Mouse (Mus musculus) embryonic facial prominence, embryonic 14.5 days (tissue): ENCODE results near the gene Arfgap3. TPM values are rescaled to one million over a fixed set of nuclear protein-coding genes. Genes with fewer than 3 reads are reported as not detected.

Experiments used
- ATAC-seq: fragments of 200-750 bp; cut with Nextera tagmentation; 2 replicates; pipeline ENCODE4 v1.8.0; 2017; ENCODE audit warnings: low read depth, moderate number of reproducible peaks, moderate TSS enrichment
- DNase-seq: peaks from one replicate; pipeline ENCODE4 v3.0.0-alpha.2; 2015; ENCODE audit warnings: low spot score
- H3K27ac ChIP-seq: fragments of 300-500 bp; sonication (generic); replicated peaks from 2 replicates; pipeline ENCODE4 v1.5.1; 2014; ENCODE audit warnings: low read depth, mild to moderate bottlenecking, low read length, moderate library complexity
- H3K27me3 ChIP-seq: fragments of 300-500 bp; sonication (generic); replicated peaks from 2 replicates; pipeline ENCODE4 v1.6.1; 2014; ENCODE audit warnings: low read length; ENCODE audit not compliant: control insufficient read depth, insufficient read depth
- H3K36me3 ChIP-seq: fragments of 300-500 bp; sonication (generic); 2 replicates; pipeline ENCODE4 v1.6.1; 2014; ENCODE audit warnings: low read length, mixed read lengths; ENCODE audit not compliant: control insufficient read depth, insufficient read depth
- H3K4me1 ChIP-seq: fragments of 300-500 bp; sonication (generic); 2 replicates; pipeline ENCODE4 v1.6.1; 2014; ENCODE audit warnings: antibody characterized with exemption, low read length; ENCODE audit not compliant: control insufficient read depth, insufficient read depth
- H3K4me2 ChIP-seq: fragments of 300-500 bp; sonication (generic); 2 replicates; pipeline ENCODE4 v1.6.1; 2014; ENCODE audit warnings: low read depth, mild to moderate bottlenecking, low read length, moderate library complexity, mixed read lengths
- H3K4me3 ChIP-seq: fragments of 300-500 bp; sonication (generic); 2 replicates; pipeline ENCODE4 v1.5.1; 2014; ENCODE audit warnings: low read depth, mild to moderate bottlenecking, low read length
- H3K9ac ChIP-seq: fragments of 300-500 bp; sonication (generic); 2 replicates; pipeline ENCODE4 v1.6.1; 2014; ENCODE audit warnings: low read depth, mild to moderate bottlenecking, low read length, moderate library complexity, mixed read lengths
- H3K9me3 ChIP-seq: fragments of 300-500 bp; sonication (generic); 2 replicates; pipeline ENCODE4 v1.6.1; 2016; ENCODE audit warnings: low read length; ENCODE audit not compliant: control insufficient read depth
- WGBS: fragments of 180-500 bp; shearing (Covaris S2); extraction: QIAGEN DNeasy Blood & Tissue Kit; methylation state at CpG from one replicate; pipeline ENCODE4 v1.1.7; 2014; 5-methylcytosine and 5-hydroxymethylcytosine counted together
- polyA plus RNA-seq: library from polyadenylated mRNA; unstranded; fragments of >200 nt; fragmentation: Nextera tagmentation; extraction: Ambion mirVana; gene quantifications from 2 replicates; pipeline ENCODE4 v1.2.1, GENCODE M21; 2014

Arfgap3 gene
- polyA plus RNA-seq: 57.0 and 63.3 TPM in 2 replicates

DNA sequence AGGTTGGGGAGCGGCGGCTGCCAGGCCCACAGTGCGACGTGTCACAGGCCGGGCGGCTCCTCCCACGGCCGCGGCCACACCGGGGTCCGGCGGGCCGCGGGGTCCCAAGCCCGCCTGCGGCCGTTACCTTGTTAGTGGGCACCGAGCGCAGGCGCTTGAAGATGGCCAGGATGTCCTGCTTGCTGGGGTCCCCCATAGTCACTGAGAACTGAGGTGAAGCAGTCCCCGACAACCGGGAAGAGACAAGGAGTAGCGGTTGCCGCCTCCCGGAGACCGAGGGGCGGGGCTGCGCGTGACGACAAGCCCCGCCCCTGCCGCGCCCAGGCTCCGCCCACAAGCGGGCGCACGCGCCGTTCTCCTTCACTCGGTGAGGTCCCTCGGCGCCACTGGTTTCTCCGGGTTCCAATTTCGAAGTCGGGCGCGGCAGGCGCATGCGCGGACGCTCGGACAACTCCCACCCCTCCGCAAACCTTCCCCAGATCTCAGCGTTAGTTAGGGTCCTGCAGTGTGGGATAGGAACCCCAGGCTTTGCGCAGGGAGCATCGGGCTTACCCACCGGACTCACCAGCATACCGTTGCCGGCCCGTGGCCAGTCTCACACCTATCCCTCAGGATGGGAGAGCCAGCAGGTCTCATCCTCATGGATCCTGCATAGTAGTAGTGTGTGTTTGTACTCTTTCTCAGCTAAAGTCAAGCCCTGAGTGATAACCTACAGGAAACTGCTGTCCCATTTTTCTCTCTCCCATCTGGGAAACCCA, at the start of gene Arfgap3:
Gene Arfgap3 (minus strand): TSS at position 294 of the 758 bp plus-strand sequence.
- Histone ChIP-seq H3K27ac (peak within 1 kb of the TSS; percentile 77), H3K4me3 (peak within 1 kb of the TSS; percentile 88), H3K9me3 (no peaks in the 10 kb centered on the region), H3K4me2 (peak within 1 kb of the TSS; percentile 72), H3K4me1 (peaks cover 9% of the 10 kb centered on the region), H3K27me3 (no peaks in the 10 kb centered on the region), H3K9ac (peak within 1 kb of the TSS; percentile 88), H3K36me3 (peaks cover 8% of the 10 kb centered on the region; the same call in 1 of the 2 replicates)
- DNase-seq: peak; percentile 97
- 0% methylated on average over 32 of the region's 60 CpGs for WGBS
- peak; percentile 93 for ATAC-seq

DNA sequence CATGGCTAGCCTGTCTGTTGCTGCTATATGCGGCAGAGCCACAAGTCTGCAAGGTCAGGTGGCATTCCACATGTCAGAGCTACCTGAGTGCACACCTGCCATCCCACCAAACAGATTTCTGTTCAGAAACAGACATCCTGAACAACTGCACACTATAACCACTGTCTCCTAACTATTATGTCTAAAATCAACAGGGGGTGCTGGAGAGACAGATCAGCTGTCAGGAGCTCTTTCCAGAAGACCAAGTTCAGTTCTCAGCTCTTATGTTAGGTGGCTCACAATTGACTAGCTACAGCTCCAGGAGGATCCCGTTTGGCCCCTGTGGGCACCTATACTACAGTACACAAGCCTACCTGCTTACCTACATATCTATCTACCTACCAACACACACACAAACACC, 42.7 kb upstream of the Arfgap3 start:
- Histone ChIP-seq H3K27me3 (no peaks in the 10 kb centered on the region), H3K27ac (no peak overlapping the region), H3K4me3 (no peak overlapping the region), H3K9ac (no peak overlapping the region), H3K9me3 (no peaks in the 10 kb centered on the region), H3K36me3 (peaks cover 39% of the 10 kb centered on the region), H3K4me2 (no peak overlapping the region), H3K4me1 (peaks cover 8% of the 10 kb centered on the region)
- 88% methylated on average over 2 of the region's 2 CpGs for WGBS
- no peak for DNase-seq
- ATAC-seq: no peak

DNA sequence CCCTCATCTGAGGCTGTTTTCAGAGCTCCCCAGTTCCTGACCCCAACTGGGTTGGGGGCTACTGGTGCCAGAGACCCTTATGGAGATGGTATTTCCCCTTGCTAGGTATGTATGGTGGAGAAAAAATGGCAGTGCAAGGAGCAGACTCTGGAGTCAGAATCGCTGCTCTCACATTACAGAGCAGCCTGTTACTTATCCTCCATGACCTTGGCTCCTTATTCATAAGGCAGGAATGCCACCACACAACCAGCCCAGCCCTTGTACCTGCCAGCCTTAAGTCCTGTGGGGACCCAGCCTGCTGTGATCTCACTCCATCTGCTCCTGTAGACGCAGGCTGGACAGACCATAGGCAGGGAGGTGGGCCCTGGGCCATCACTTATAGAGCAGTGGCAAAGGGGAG, 37.9 kb upstream of the Arfgap3 start:
- ATAC-seq (no peak), DNase-seq (no peak)
- H3K9me3 ChIP-seq: no peaks in the 10 kb centered on the region
- H3K27ac ChIP-seq: no peak overlapping the region
- no peaks in the 10 kb centered on the region for H3K27me3 ChIP-seq
- no peak overlapping the region for H3K9ac ChIP-seq
- no peak overlapping the region for H3K4me3 ChIP-seq
- peaks cover 73% of the 10 kb centered on the region for H3K36me3 ChIP-seq
- H3K4me2 ChIP-seq: no peak overlapping the region
- H3K4me1 ChIP-seq: no peaks in the 10 kb centered on the region
- 81% methylated on average over 2 of the region's 2 CpGs for WGBS

DNA sequence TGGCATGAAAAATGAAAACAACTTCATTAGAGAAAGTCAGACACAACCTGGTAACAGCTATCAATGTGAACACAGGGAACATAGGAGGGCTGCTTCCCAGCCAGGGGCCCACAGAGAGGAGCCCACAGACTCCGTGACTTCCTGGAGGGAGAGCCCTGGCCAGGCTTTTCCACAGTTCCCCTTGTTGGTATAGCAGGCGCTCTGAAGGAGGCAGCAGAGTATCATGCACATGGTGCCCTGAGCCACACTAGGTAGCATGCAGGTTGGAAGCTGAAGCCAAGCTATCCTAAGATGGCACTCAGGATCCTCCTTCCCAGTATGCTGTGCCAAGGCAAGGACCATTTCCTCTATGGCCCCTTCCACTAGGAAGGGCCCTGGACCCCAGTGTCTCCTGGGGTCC, 33.6 kb upstream of the Arfgap3 start:
- no peak for ATAC-seq
- Histone ChIP-seq H3K4me2 (no peak overlapping the region), H3K9me3 (no peaks in the 10 kb centered on the region), H3K27ac (no peak overlapping the region), H3K4me1 (no peaks in the 10 kb centered on the region), H3K4me3 (no peak overlapping the region), H3K9ac (no peak overlapping the region), H3K36me3 (peaks cover 61% of the 10 kb centered on the region), H3K27me3 (no peaks in the 10 kb centered on the region)
- 89% methylated on average over 2 of the region's 2 CpGs for WGBS
- DNase-seq: no peak

DNA sequence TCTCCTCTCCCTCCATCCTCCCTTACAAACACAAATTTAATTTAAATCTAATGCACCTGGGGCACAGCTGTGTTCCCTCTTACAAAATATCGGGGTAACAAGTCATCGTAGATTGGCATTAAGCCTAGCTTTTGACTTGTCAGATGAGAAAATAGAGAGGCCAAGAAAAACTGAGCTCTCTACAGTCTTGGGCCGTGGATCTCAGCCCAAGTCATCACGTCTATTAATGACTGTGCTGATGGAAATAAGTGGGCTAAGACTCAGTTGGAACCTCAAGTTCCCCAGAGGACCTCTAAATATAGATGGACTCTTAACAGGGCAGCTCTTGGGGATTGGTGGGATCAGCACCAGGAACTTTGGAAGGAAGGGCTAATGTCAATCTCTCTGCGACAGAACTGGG, 33.1 kb upstream of the Arfgap3 start:
- H3K4me1 ChIP-seq: no peaks in the 10 kb centered on the region
- DNase-seq: no peak
- WGBS: 85% methylated on average over 5 of the region's 5 CpGs
- H3K36me3 ChIP-seq: peaks cover 61% of the 10 kb centered on the region
- H3K27ac ChIP-seq: no peak overlapping the region
- no peaks in the 10 kb centered on the region for H3K27me3 ChIP-seq
- no peak overlapping the region for H3K4me2 ChIP-seq
- H3K9me3 ChIP-seq: no peaks in the 10 kb centered on the region
- H3K4me3 ChIP-seq: no peak overlapping the region
- H3K9ac ChIP-seq: no peak overlapping the region
- no peak for ATAC-seq

DNA sequence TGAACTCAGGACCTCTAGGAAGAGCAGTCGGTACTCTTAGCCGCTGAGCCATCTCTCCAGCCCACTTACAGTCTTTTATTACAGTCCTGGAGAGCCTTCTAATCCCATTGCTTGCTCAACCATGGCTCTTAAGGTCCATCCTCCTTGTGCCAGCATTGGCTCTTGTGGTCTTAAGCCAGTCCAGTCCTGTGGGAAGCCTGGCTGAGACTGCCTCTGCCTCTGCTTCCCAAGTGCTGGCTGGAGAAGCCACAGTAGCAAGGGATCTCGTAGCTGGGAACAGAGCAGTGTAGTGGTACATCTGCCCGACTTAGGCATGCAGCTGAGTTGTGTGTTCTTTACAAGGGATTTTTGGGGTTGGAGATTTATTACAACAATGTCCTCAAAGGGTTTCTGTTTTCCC, 32.4 kb upstream of the Arfgap3 start:
- WGBS: 91% methylated on average over 4 of the region's 4 CpGs
- H3K9ac ChIP-seq: no peak overlapping the region
- H3K36me3 ChIP-seq: peaks cover 61% of the 10 kb centered on the region
- DNase-seq (no peak), ATAC-seq (no peak)
- H3K4me1 ChIP-seq: no peaks in the 10 kb centered on the region
- no peaks in the 10 kb centered on the region for H3K27me3 ChIP-seq
- no peak overlapping the region for H3K4me2 ChIP-seq
- no peak overlapping the region for H3K27ac ChIP-seq
- no peak overlapping the region for H3K4me3 ChIP-seq
- H3K9me3 ChIP-seq: no peaks in the 10 kb centered on the region

DNA sequence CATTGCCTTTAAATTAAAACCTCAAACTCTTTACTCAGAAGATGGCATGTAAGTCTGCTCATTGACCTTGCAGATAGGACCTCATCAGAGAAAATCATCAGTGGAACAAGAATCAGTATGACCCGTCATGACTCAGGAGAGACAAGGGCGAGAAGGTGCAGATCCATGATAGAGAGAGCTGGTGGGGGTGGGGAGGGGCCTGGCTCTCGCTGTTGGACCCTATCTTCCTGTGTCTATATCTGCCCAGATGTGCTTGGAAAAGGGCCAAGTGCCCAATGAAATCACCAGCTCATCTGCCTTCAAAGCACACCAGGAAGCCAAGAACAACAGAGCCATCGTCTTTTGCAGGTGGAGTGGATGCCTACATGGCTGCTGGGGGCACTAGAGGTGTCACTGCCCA, 27.1 kb upstream of the Arfgap3 start:
- Histone ChIP-seq H3K4me1 (no peaks in the 10 kb centered on the region), H3K4me3 (no peak overlapping the region), H3K9ac (no peak overlapping the region), H3K27me3 (no peaks in the 10 kb centered on the region), H3K36me3 (peaks cover 29% of the 10 kb centered on the region), H3K9me3 (no peaks in the 10 kb centered on the region), H3K4me2 (no peak overlapping the region), H3K27ac (no peak overlapping the region)
- ATAC-seq: no peak
- no peak for DNase-seq
- 79% methylated on average over 4 of the region's 4 CpGs for WGBS

DNA sequence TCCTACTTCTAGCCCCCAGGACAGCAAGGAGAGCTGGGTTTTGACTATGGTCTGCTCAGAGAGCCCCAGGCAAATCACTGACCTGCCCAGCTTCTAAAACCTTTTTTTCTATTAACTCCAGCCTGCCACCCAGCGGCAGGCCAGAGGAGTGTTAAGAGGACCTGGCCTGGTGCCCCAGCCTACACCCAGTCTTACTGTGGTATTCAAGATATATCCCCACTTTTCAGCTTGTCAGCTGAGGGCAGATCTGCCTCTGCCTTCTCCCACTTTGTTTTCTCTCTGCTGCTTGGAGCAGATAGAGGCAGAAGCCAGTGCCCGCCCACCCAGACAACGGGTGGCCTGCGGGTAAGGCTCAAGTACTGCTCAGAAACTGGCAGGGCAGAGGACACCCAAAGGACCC, 25.1 kb upstream of the Arfgap3 start:
- Histone ChIP-seq H3K4me3 (no peak overlapping the region), H3K27me3 (no peaks in the 10 kb centered on the region), H3K27ac (no peak overlapping the region), H3K9ac (no peak overlapping the region), H3K9me3 (no peaks in the 10 kb centered on the region), H3K4me1 (no peaks in the 10 kb centered on the region), H3K4me2 (no peak overlapping the region), H3K36me3 (peaks cover 29% of the 10 kb centered on the region)
- peak; percentile 51 for DNase-seq
- peak; percentile 57 for ATAC-seq
- 59% methylated on average over 4 of the region's 4 CpGs for WGBS

DNA sequence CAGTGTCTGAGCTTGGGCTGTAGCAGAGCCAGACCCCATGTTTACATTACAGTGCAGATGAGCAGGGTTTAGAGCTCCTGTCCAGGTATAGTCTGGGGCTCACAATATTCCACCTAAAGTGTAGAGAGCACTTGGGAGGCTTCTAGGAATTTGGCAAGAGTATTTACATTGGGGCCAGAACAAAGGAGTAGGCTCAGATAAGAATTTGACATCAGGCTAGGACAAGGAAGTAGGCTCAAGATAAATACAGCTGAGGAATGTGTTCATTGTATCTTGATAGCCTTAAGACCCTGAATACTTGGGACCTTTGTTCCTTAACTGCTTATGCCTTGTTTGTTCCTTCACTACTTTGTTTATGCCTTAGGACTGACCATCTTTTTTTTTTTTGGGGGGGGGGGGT, 24.0 kb upstream of the Arfgap3 start:
- ATAC-seq (no peak), DNase-seq (no peak)
- no peak overlapping the region for H3K4me3 ChIP-seq
- H3K27ac ChIP-seq: no peak overlapping the region
- H3K4me2 ChIP-seq: no peak overlapping the region
- no peak overlapping the region for H3K9ac ChIP-seq
- H3K9me3 ChIP-seq: no peaks in the 10 kb centered on the region
- peaks cover 23% of the 10 kb centered on the region for H3K36me3 ChIP-seq
- H3K27me3 ChIP-seq: no peaks in the 10 kb centered on the region
- H3K4me1 ChIP-seq: no peaks in the 10 kb centered on the region
